Mouse (Mus musculus): ENCODE results near the gene Asgr1.

GRCm38 (mm10) chr11:70107085-70107484 is 53.2 kb downstream of the Asgr1 start:
- TF ChIP-seq EP300 (IDR thresholded peaks at IDR 0.05; ENCODE audit: low read depth) (no peak), CTCF (IDR thresholded peaks at IDR 0.05; ENCODE audit: low read depth) (no peak)
